Mouse (Mus musculus): ENCODE measurements around the gene Zfp622.
A peak's percentile ranks its signal among the peaks of the same experiment; 100 is the strongest.
"Not testable (repeated sequence)": the region's sequence is repeated elsewhere in the genome, so short reads cannot be mapped to it uniquely, and the experiment has no call there.

The Zfp622 gene

DNA sequence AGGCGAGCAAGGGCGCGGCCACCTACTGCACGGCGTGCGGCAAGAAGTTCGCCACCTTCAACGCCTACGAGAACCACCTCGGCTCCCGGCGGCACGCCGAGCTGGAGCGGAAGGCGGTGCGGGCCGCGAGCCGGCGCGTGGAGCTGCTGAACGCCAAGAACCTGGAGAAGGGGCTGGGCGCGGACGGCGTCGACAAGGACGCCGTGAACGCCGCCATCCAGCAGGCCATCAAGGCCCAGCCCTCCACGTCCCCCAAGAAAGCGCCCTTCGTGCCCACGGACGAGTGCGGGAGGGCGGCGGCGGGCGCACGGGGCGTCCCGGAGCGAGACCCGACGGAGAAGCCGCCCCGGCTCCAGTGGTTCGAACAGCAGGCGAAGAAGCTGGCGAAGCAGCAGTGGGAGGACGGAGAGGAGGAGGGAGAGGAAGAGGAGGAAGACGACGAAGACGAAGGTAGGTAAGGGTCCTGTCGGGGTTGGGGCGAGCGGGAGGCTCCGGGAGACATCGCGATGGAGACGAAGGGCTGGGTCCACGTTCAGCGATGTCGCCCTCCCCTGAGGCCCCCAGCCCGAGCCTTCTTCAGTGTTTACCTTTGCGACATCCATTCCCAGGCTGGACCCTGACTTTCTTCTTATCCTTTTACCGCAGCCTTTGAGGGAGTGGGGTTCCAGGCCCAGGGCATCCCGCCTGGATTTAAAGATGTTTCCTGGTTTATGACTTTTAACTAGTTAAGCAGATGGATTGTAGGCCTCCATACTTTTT is 747 bp downstream of the Zfp622 start:
- no peak for TF ChIP-seq POU5F1 (IDR thresholded peaks at IDR 0.05; ENCODE audit: borderline replicate concordance, low read length)
- no peak for TF ChIP-seq NANOG (IDR thresholded peaks at IDR 0.05; ENCODE audit: borderline replicate concordance, low read length)
- no peak for TF ChIP-seq CTCF (conservative IDR thresholded peaks at IDR 0.05; ENCODE audit: low read length)
- Histone ChIP-seq H3K4me3 (replicated peaks; ENCODE audit: low read length) (peak overlapping the region; percentile 99), H3K9me3 (ENCODE audit: low read length) (no peaks in the 10 kb centered on the region), H3K4me1 (replicated peaks; ENCODE audit: low read depth, low read length) (peaks cover 39% of the 10 kb centered on the region), H3K27me3 (ENCODE audit: insufficient read depth, low read length) (no peaks in the 10 kb centered on the region), H3K36me3 (ENCODE audit: insufficient read depth, low read length) (peaks cover 44% of the 10 kb centered on the region)

DNA sequence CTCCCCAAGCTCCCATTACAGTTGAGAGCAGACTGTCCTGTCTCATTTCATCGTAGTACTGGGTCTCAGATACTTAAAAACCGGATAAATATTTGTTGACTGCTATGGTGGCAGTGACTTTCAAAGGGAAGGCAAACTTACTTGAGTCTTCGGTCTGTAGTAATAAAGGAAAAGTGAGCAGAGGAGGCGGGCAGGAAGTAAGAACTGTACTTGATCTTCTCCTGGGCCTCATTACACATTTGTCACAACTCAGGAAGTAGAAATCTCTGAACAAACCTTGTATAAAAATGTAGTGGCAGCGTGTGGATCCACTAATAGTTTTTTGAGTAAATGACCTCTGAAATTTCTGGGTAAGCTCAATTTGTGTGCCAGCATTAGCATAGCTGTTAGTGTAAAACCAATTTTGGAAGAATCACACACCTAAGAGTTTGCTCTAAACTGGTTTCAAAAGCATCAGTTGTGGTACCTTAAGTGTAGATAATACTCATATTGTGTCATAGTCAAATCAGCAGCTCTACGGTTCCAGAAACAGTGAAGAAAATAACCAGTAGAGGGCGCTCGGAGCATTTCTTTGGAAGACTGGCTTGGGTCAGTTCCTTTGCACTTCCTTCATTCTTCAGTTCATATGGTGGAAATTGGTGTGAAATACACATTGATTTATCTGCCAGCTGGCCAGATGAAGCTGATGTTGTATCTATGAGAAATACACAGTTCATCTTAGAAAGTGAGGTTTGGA is 9.0 kb downstream of the Zfp622 start:
- peaks cover 98% of the 10 kb centered on the region for H3K36me3 ChIP-seq (ENCODE audit: insufficient read depth, low read length)
- H3K9me3 ChIP-seq (ENCODE audit: low read length) = no peaks in the 10 kb centered on the region
- H3K4me3 ChIP-seq (replicated peaks; ENCODE audit: low read length) = no peak overlapping the region
- peaks cover 12% of the 10 kb centered on the region; the same call in 1 of the 2 replicates for H3K4me1 ChIP-seq (replicated peaks; ENCODE audit: low read depth, low read length)
- no peaks in the 10 kb centered on the region for H3K27me3 ChIP-seq (ENCODE audit: insufficient read depth, low read length)
- peak; percentile 78 for TF ChIP-seq CTCF (conservative IDR thresholded peaks at IDR 0.05; ENCODE audit: low read length)
- TF ChIP-seq NANOG (IDR thresholded peaks at IDR 0.05; ENCODE audit: borderline replicate concordance, low read length) = no peak
- no peak for TF ChIP-seq POU5F1 (IDR thresholded peaks at IDR 0.05; ENCODE audit: borderline replicate concordance, low read length)

DNA sequence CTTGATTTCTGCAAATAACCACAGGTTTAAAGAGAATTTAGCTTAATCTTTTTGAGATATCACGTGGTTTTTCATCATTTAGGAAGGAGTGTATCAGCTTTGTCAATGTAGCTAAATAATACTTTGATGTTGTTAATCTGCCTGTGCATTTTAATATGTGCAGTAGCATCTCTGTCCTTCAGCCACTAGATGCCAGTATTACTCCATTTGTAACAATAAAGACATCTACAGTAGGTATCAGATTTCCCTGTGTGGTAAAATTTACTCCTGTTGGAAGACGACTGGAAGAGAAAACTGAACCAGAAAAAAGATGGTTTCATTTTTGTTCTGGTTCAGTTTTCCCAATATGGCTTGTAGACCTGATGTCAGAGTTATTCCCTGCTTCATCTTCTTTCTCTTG is 11.4 kb downstream of the Zfp622 start:
- H3K27me3 ChIP-seq (ENCODE audit: insufficient read depth, low read length) = no peaks in the 10 kb centered on the region
- no peaks in the 10 kb centered on the region for H3K9me3 ChIP-seq (ENCODE audit: low read length)
- no peak overlapping the region for H3K4me3 ChIP-seq (replicated peaks; ENCODE audit: low read length)
- TF ChIP-seq NANOG (IDR thresholded peaks at IDR 0.05; ENCODE audit: borderline replicate concordance, low read length) = no peak
- peak; percentile 40 for TF ChIP-seq CTCF (conservative IDR thresholded peaks at IDR 0.05; ENCODE audit: low read length)
- TF ChIP-seq POU5F1 (IDR thresholded peaks at IDR 0.05; ENCODE audit: borderline replicate concordance, low read length) = no peak
- peaks cover 82% of the 10 kb centered on the region for H3K36me3 ChIP-seq (ENCODE audit: insufficient read depth, low read length)
- 0 out of 2 replicates have a peak, but pooled peaks cover 2% of the 10 kb centered on the region for H3K4me1 ChIP-seq (replicated peaks; ENCODE audit: low read depth, low read length)

DNA sequence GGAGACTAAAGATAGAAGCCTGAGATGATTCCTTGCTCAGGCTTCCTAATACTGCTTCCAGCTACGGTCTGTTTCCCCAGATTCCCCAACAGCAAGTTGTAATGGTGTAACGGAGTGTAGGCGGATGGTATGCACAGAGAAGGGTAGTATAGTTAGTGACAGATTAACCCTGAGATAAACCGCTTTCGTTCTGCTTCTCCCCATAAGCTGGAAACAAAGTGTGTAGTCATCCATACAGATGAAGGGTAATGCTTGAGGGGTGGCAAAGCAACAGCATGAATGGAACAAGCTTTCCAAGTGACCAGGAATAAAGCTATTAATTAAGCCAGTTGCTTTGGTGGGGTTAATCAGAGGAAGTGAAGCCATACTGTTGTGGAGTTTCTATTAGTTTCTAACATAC is 15.4 kb downstream of the Zfp622 start:
- H3K36me3 ChIP-seq (ENCODE audit: insufficient read depth, low read length) = peaks cover 43% of the 10 kb centered on the region
- not testable (repeated sequence) for H3K4me3 ChIP-seq (replicated peaks; ENCODE audit: low read length)

DNA sequence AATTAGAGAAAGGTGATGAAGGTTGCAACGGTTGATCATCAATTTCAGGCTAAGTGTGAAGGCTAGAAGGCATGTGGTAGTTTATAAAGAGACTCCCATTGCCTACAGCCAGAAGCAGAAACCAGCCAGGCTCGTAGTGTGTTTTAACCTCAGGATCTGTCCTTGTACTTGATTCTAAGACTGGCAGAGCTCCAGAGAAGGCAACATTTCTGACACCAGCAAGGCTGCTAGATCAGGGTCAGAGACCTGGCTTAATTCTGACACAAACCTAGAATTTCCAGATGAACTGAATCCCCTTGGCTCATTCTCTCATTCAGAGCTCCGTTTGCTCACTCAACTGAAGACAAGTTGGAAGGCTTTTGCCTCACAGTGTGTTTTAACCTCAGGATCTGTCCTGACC is 24.5 kb downstream of the Zfp622 start:
- Histone ChIP-seq H3K4me3 (replicated peaks; ENCODE audit: low read length) (no peak overlapping the region), H3K4me1 (replicated peaks; ENCODE audit: low read depth, low read length) (no peaks in the 10 kb centered on the region), H3K36me3 (ENCODE audit: insufficient read depth, low read length) (no peaks in the 10 kb centered on the region), H3K27me3 (ENCODE audit: insufficient read depth, low read length) (no peaks in the 10 kb centered on the region), H3K9me3 (ENCODE audit: low read length) (no peaks in the 10 kb centered on the region)
- TF ChIP-seq NANOG (IDR thresholded peaks at IDR 0.05; ENCODE audit: borderline replicate concordance, low read length) (no peak), POU5F1 (IDR thresholded peaks at IDR 0.05; ENCODE audit: borderline replicate concordance, low read length) (no peak), CTCF (conservative IDR thresholded peaks at IDR 0.05; ENCODE audit: low read length) (no peak)

More for the DNA sequence above, 15.4 kb downstream of the Zfp622 start:
- not testable (repeated sequence) for H3K4me1 ChIP-seq (replicated peaks; ENCODE audit: low read depth, low read length); H3K27me3 ChIP-seq (ENCODE audit: insufficient read depth, low read length); H3K9me3 ChIP-seq (ENCODE audit: low read length)

DNA sequence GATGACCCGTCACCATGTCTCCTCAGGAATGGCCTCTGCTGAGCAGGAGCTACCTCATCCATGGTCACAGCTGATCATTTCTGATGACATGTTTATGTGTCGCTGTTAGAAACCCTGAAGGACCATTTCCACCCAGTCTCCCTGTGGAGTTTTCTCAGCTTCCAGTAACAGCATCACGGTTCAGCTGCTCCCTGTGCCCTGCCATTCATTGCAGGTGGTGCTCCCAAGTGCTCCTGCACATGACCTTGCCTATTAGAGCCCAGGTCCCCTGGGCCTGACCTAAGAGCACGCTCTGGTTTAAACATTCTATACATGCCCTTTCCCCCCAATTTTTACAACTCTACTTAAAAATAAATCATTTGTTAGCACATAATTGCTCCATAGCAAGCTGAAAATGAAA is 28.7 kb downstream of the Zfp622 start:
- Histone ChIP-seq H3K27me3 (ENCODE audit: insufficient read depth, low read length) (no peaks in the 10 kb centered on the region), H3K9me3 (ENCODE audit: low read length) (no peaks in the 10 kb centered on the region), H3K4me1 (replicated peaks; ENCODE audit: low read depth, low read length) (no peaks in the 10 kb centered on the region), H3K4me3 (replicated peaks; ENCODE audit: low read length) (no peak overlapping the region), H3K36me3 (ENCODE audit: insufficient read depth, low read length) (no peaks in the 10 kb centered on the region)
- no peak for TF ChIP-seq CTCF (conservative IDR thresholded peaks at IDR 0.05; ENCODE audit: low read length)
- TF ChIP-seq NANOG (IDR thresholded peaks at IDR 0.05; ENCODE audit: borderline replicate concordance, low read length) = no peak
- TF ChIP-seq POU5F1 (IDR thresholded peaks at IDR 0.05; ENCODE audit: borderline replicate concordance, low read length) = no peak

DNA sequence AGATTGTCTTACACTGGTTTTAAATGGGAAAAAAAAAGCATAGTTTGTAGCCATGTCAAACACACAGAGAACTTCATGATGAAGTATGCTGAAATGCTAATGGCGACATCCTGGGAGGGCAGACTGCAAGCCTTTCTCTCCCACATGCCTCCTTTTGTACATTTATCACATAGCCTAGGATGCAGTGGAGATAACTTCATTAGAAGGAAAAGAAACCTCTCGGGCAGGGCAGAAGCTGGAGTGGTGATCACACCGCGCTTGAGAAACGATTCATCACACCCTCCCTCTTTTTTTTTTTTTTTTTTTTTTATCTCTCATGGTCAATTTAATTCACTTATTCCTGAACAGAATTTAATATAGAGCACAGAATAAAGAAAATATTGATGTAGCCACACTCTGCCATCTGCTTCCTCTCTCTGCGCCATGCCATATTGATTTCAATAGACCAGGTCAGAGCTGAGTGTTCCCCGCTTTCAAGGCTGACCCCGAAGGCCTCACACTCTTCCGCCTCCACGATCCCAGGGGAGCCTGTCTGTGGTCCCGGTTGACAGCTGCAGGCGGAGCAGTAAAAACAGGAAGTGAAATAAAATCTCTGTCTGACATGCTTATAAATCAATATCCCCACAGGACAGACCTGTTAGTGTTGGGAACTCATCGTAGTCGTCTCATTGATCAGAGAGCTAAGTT is 32.0 kb downstream of the Zfp622 start:
- H3K9me3 ChIP-seq (ENCODE audit: low read length) = no peaks in the 10 kb centered on the region
- H3K27me3 ChIP-seq (ENCODE audit: insufficient read depth, low read length) = no peaks in the 10 kb centered on the region
- TF ChIP-seq POU5F1 (IDR thresholded peaks at IDR 0.05; ENCODE audit: borderline replicate concordance, low read length) (no peak), NANOG (IDR thresholded peaks at IDR 0.05; ENCODE audit: borderline replicate concordance, low read length) (no peak), CTCF (conservative IDR thresholded peaks at IDR 0.05; ENCODE audit: low read length) (no peak)
- no peaks in the 10 kb centered on the region for H3K4me1 ChIP-seq (replicated peaks; ENCODE audit: low read depth, low read length)
- no peaks in the 10 kb centered on the region for H3K36me3 ChIP-seq (ENCODE audit: insufficient read depth, low read length)
- no peak overlapping the region for H3K4me3 ChIP-seq (replicated peaks; ENCODE audit: low read length)

DNA sequence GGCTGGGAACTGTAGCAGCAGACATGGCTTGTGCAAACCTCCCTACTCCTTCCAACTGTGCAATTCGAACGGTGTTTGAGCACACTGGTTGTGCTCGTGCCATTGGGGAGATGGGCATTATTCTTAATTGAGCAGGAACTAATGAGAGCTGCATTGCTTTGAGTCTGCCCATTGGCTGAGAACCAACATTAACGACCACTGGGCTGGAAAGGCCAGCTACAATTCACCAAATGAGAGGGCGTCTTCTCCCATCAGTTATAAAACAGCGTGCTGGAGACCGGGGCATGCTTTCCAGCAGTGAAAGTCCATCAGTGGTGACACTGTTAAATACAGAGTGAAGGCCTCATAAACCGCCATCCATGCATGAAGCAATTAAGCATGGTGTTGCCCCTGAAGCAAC is 37.6 kb downstream of the Zfp622 start:
- H3K4me1 ChIP-seq (replicated peaks; ENCODE audit: low read depth, low read length) = no peaks in the 10 kb centered on the region
- TF ChIP-seq CTCF (conservative IDR thresholded peaks at IDR 0.05; ENCODE audit: low read length) = no peak
- no peak for TF ChIP-seq NANOG (IDR thresholded peaks at IDR 0.05; ENCODE audit: borderline replicate concordance, low read length)
- no peak for TF ChIP-seq POU5F1 (IDR thresholded peaks at IDR 0.05; ENCODE audit: borderline replicate concordance, low read length)

More for the DNA sequence above, 37.6 kb downstream of the Zfp622 start:
- no peaks in the 10 kb centered on the region for H3K36me3 ChIP-seq (ENCODE audit: insufficient read depth, low read length)
- no peak overlapping the region for H3K4me3 ChIP-seq (replicated peaks; ENCODE audit: low read length)
- no peaks in the 10 kb centered on the region for H3K9me3 ChIP-seq (ENCODE audit: low read length)
- no peaks in the 10 kb centered on the region for H3K27me3 ChIP-seq (ENCODE audit: insufficient read depth, low read length)
